ENCODE assay signal across 12 mouse cellular contexts in genomic region chr11:12370957-12371356, GRCm38 (mm10).
"Had no signal": no experiment of that assay in that cellular context is flagged by ENCODE, and none has a peak within 500 bp of the region (broad histone marks: within the 10 kb centered on the region; RNA-seq: fewer than 3 reads in every experiment).

No protein-coding gene starts in this region.

- H3K27me3 ChIP-seq: kidney, embryonic 15.5 days; limb, embryonic 13.5 days; neural tube, embryonic 13.5 days; stomach, embryonic 15.5 days had no signal

- H3K27ac ChIP-seq: kidney, embryonic 15.5 days; limb, embryonic 13.5 days; liver, embryonic 14.5 days; neural tube, embryonic 13.5 days; stomach, embryonic 15.5 days had no signal

- H3K9ac ChIP-seq: kidney, embryonic 15.5 days; limb, embryonic 13.5 days; liver, embryonic 14.5 days; neural tube, embryonic 13.5 days; stomach, embryonic 15.5 days had no signal

- DNase-seq: kidney, adult 2 months; kidney, postnatal 14 days; left cerebral cortex, postnatal 4 days; lung, adult 18-20 months; right cerebral cortex, postnatal 4 days; thymus, adult 2 months; thymus, postnatal 36 days had no signal

- H3K4me1 ChIP-seq: kidney, embryonic 15.5 days; limb, embryonic 13.5 days; neural tube, embryonic 13.5 days; stomach, embryonic 15.5 days had no signal

- H3K36me3 ChIP-seq: kidney, embryonic 15.5 days; limb, embryonic 13.5 days; neural tube, embryonic 13.5 days; stomach, embryonic 15.5 days had no signal

- H3K4me2 ChIP-seq: kidney, embryonic 15.5 days; limb, embryonic 13.5 days; neural tube, embryonic 13.5 days; stomach, embryonic 15.5 days had no signal

- H3K9me3 ChIP-seq: kidney, embryonic 15.5 days; limb, embryonic 13.5 days; neural tube, embryonic 13.5 days; stomach, embryonic 15.5 days had no signal

- H3K4me3 ChIP-seq: kidney, embryonic 15.5 days; limb, embryonic 13.5 days; neural tube, embryonic 13.5 days; stomach, embryonic 15.5 days had no signal
